Mouse (Mus musculus) forebrain, embryonic 16.5 days (tissue): ENCODE measurements at regions not wholly inside any gene's neighbourhood (a gene's known extent, or its start where the extent isn't known, plus 50 kb on each side); places are given as distances from the start of the nearest gene placed in this dataset.

Experiments
- ATAC-seq: fragments of 200-750 bp; cut with Nextera tagmentation; 2 replicates; pipeline ENCODE4 v1.8.0; 2017; ENCODE audit warnings: mild to moderate bottlenecking, moderate library complexity
- H3K27ac ChIP-seq: fragments of 300-500 bp; sonication (generic); 2 replicates; pipeline ENCODE4 v1.5.1; 2014; ENCODE audit warnings: low read length, control low read depth
- H3K27me3 ChIP-seq: fragments of 300-500 bp; sonication (generic); replicated peaks from 2 replicates; pipeline ENCODE4 v1.6.1; 2014; ENCODE audit warnings: low read length; ENCODE audit not compliant: control insufficient read depth, insufficient read depth
- H3K36me3 ChIP-seq: fragments of 300-500 bp; sonication (generic); 2 replicates; pipeline ENCODE4 v1.6.1; 2014; ENCODE audit not compliant: control insufficient read depth, insufficient read depth
- H3K4me1 ChIP-seq: fragments of 300-500 bp; sonication (generic); replicated peaks from 2 replicates; pipeline ENCODE4 v1.6.1; 2014; ENCODE audit warnings: low read length; ENCODE audit not compliant: control insufficient read depth, insufficient read depth
- H3K4me2 ChIP-seq: fragments of 300-500 bp; sonication (generic); 2 replicates; pipeline ENCODE4 v1.6.1; 2014; ENCODE audit warnings: mild to moderate bottlenecking, low read length, control low read depth
- H3K4me3 ChIP-seq: fragments of 300-500 bp; sonication (generic); replicated peaks from 2 replicates; pipeline ENCODE4 v1.5.1; 2014; ENCODE audit warnings: mild to moderate bottlenecking, low read length, control low read depth
- H3K9ac ChIP-seq: fragments of 300-500 bp; sonication (generic); replicated peaks from 2 replicates; pipeline ENCODE4 v1.6.1; 2014; ENCODE audit warnings: low read depth, low read length, control low read depth
- H3K9me3 ChIP-seq: fragments of 300-500 bp; sonication (generic); 2 replicates; pipeline ENCODE4 v1.6.1; 2016; ENCODE audit warnings: low read length; ENCODE audit not compliant: control insufficient read depth
- WGBS: fragments of 180-500 bp; shearing (Covaris S2); extraction: QIAGEN DNeasy Blood & Tissue Kit; methylation state at CpG from one replicate; pipeline ENCODE4 v1.1.7; 2014; 5-methylcytosine and 5-hydroxymethylcytosine counted together

GRCm38 (mm10) chr11:31787376-31787775, 84.6 kb upstream of the Cpeb4 start:
- no peak overlapping the region for H3K4me2 ChIP-seq
- no peak overlapping the region for H3K27ac ChIP-seq
- no peaks in the 10 kb centered on the region for H3K27me3 ChIP-seq
- H3K4me1 ChIP-seq, result no peaks in the 10 kb centered on the region
- 75% methylated on average over 2 of the region's 2 CpGs for WGBS
- H3K9me3 ChIP-seq, result no peaks in the 10 kb centered on the region
- no peak for ATAC-seq
- no peaks in the 10 kb centered on the region for H3K36me3 ChIP-seq
- no peak overlapping the region for H3K4me3 ChIP-seq
- H3K9ac ChIP-seq, result no peak overlapping the region

GRCm38 (mm10) chr11:31787917-31788703, 83.9 kb upstream of the Cpeb4 start:
- no peaks in the 10 kb centered on the region for H3K36me3 ChIP-seq
- H3K9me3 ChIP-seq, result no peaks in the 10 kb centered on the region
- H3K27me3 ChIP-seq, result no peaks in the 10 kb centered on the region
- no peak overlapping the region for H3K4me2 ChIP-seq
- no peak overlapping the region for H3K9ac ChIP-seq
- H3K4me3 ChIP-seq, result no peak overlapping the region
- WGBS, result 67% methylated on average over 2 of the region's 2 CpGs
- no peak for ATAC-seq
- no peaks in the 10 kb centered on the region for H3K4me1 ChIP-seq
- no peak overlapping the region for H3K27ac ChIP-seq

- no peak overlapping the region for H3K9ac ChIP-seq
- H3K36me3 ChIP-seq, result no peaks in the 10 kb centered on the region
- H3K4me3 ChIP-seq, result no peak overlapping the region
- no peak overlapping the region for H3K27ac ChIP-seq
- no peak for ATAC-seq
- H3K4me1 ChIP-seq, result no peaks in the 10 kb centered on the region
- no peak overlapping the region for H3K4me2 ChIP-seq
- no peaks in the 10 kb centered on the region for H3K9me3 ChIP-seq
- no peaks in the 10 kb centered on the region for H3K27me3 ChIP-seq
- WGBS, result 82% methylated on average over 3 of the region's 3 CpGs
Measured at GRCm38 (mm10) chr11:31789967-31790366, 82.0 kb upstream of the Cpeb4 start.

GRCm38 (mm10) chr11:31791264-31791663, 80.7 kb upstream of the Cpeb4 start:
- no peaks in the 10 kb centered on the region for H3K4me1 ChIP-seq
- H3K9me3 ChIP-seq, result no peaks in the 10 kb centered on the region
- ATAC-seq, result no peak
- no peak overlapping the region for H3K9ac ChIP-seq
- no peak overlapping the region for H3K4me2 ChIP-seq
- 48% methylated on average over 2 of the region's 2 CpGs for WGBS
- H3K36me3 ChIP-seq, result no peaks in the 10 kb centered on the region
- no peak overlapping the region for H3K4me3 ChIP-seq
- H3K27ac ChIP-seq, result no peak overlapping the region
- H3K27me3 ChIP-seq, result no peaks in the 10 kb centered on the region

- WGBS, result 92% methylated on average over 8 of the region's 8 CpGs
- no peak for ATAC-seq
- H3K4me2 ChIP-seq, result no peak overlapping the region
- H3K4me1 ChIP-seq, result no peaks in the 10 kb centered on the region
- H3K27ac ChIP-seq, result no peak overlapping the region
- no peaks in the 10 kb centered on the region for H3K27me3 ChIP-seq
- no peaks in the 10 kb centered on the region for H3K36me3 ChIP-seq
- peaks cover 3% of the 10 kb centered on the region; the same call in 1 of the 2 replicates for H3K9me3 ChIP-seq
- no peak overlapping the region for H3K9ac ChIP-seq
- no peak overlapping the region for H3K4me3 ChIP-seq
Measured at GRCm38 (mm10) chr11:31795084-31795483, 76.9 kb upstream of the Cpeb4 start.

GRCm38 (mm10) chr11:31796245-31796644, 75.8 kb upstream of the Cpeb4 start:
- WGBS, result 58% methylated on average over 6 of the region's 6 CpGs
- Histone ChIP-seq H3K4me1 (no peaks in the 10 kb centered on the region), H3K4me3 (no peak overlapping the region), H3K27ac (no peak overlapping the region), H3K27me3 (no peaks in the 10 kb centered on the region), H3K9me3 (peaks cover 3% of the 10 kb centered on the region; the same call in 1 of the 2 replicates), H3K9ac (no peak overlapping the region), H3K36me3 (no peaks in the 10 kb centered on the region), H3K4me2 (no peak overlapping the region)
- peak; percentile 59 for ATAC-seq

- WGBS, result 73% methylated on average over 4 of the region's 4 CpGs
- no peaks in the 10 kb centered on the region for H3K4me1 ChIP-seq
- H3K36me3 ChIP-seq, result no peaks in the 10 kb centered on the region
Measured at GRCm38 (mm10) chr11:31801575-31801974, 70.4 kb upstream of the Cpeb4 start.

GRCm38 (mm10) chr11:31803319-31803891, 68.6 kb upstream of the Cpeb4 start:
- 66% methylated on average over 3 of the region's 3 CpGs for WGBS
- no peaks in the 10 kb centered on the region for H3K36me3 ChIP-seq
- no peak for ATAC-seq
- no peak overlapping the region for H3K4me2 ChIP-seq
- H3K9ac ChIP-seq, result no peak overlapping the region
- H3K27ac ChIP-seq, result no peak overlapping the region
- H3K27me3 ChIP-seq, result no peaks in the 10 kb centered on the region
- peaks cover 3% of the 10 kb centered on the region; the same call in 1 of the 2 replicates for H3K9me3 ChIP-seq
- peaks cover 5% of the 10 kb centered on the region; the same call in 1 of the 2 replicates for H3K4me1 ChIP-seq
- H3K4me3 ChIP-seq, result no peak overlapping the region

More at GRCm38 (mm10) chr11:31801575-31801974, 70.4 kb upstream of the Cpeb4 start:
- Histone ChIP-seq H3K9ac (no peak overlapping the region), H3K27ac (no peak overlapping the region), H3K4me2 (no peak overlapping the region), H3K4me3 (no peak overlapping the region), H3K27me3 (no peaks in the 10 kb centered on the region), H3K9me3 (peaks cover 3% of the 10 kb centered on the region; the same call in 1 of the 2 replicates)
- ATAC-seq, result no peak

GRCm38 (mm10) chr11:31804518-31804917, 67.5 kb upstream of the Cpeb4 start:
- WGBS, result 94% methylated on average over 6 of the region's 6 CpGs
- no peak overlapping the region for H3K27ac ChIP-seq
- H3K4me2 ChIP-seq, result no peak overlapping the region
- no peak for ATAC-seq
- H3K36me3 ChIP-seq, result no peaks in the 10 kb centered on the region
- H3K9me3 ChIP-seq, result no peaks in the 10 kb centered on the region
- peaks cover 5% of the 10 kb centered on the region; the same call in 1 of the 2 replicates for H3K4me1 ChIP-seq
- H3K27me3 ChIP-seq, result no peaks in the 10 kb centered on the region
- H3K4me3 ChIP-seq, result no peak overlapping the region
- no peak overlapping the region for H3K9ac ChIP-seq
